Mouse (Mus musculus) cortical plate, adult 2 months (tissue): ENCODE data around the gene Dclre1b.
"Not testable (repeated sequence)": the region's sequence is repeated elsewhere in the genome, so short reads cannot be mapped to it uniquely, and the experiment has no call there.

Source experiments
- CTCF ChIP-seq: fragments of 200-500 bp; IDR thresholded peaks from 2 replicates; pipeline ENCODE4 v1.5.1; 2011; ENCODE audit warnings: mild to moderate bottlenecking, control low read depth, low read length; ENCODE audit not compliant: insufficient read depth; ENCODE audit errors: extremely low read depth
- POLR2A ChIP-seq: fragments of 200-500 bp; IDR thresholded peaks from 2 replicates; pipeline ENCODE4 v1.6.1; 2011; ENCODE audit warnings: mild to moderate bottlenecking, low read length, control low read depth; ENCODE audit not compliant: insufficient read depth; ENCODE audit errors: extremely low read depth

- TF ChIP-seq CTCF, POLR2A: not testable (repeated sequence)
Observed at GRCm38 (mm10) chr3:103840946-103841345, 31.7 kb upstream of the Dclre1b start.
